Mouse (Mus musculus): ENCODE data around the gene Bnipl.

Gene Bnipl

GRCm38 (mm10) chr3:95277149-95277551 lies 26.2 kb upstream of the Bnipl start:
- no peak for DNase-seq

GRCm38 (mm10) chr3:95276428-95276934 lies 25.5 kb upstream of the Bnipl start:
- DNase-seq, result no peak

- no peak for DNase-seq
These were observed 24.2 kb upstream of the Bnipl start for GRCm38 (mm10) chr3:95275161-95275560.

- DNase-seq, result no peak
These were observed 23.5 kb upstream of the Bnipl start for GRCm38 (mm10) chr3:95274453-95274852.

- DNase-seq, result no peak
These were observed 22.5 kb upstream of the Bnipl start for GRCm38 (mm10) chr3:95273471-95273870.

GRCm38 (mm10) chr3:95270766-95271364 lies 19.9 kb upstream of the Bnipl start:
- DNase-seq, result no peak

- no peak for DNase-seq
These were observed 18.8 kb upstream of the Bnipl start for GRCm38 (mm10) chr3:95269789-95270188.

- DNase-seq, result peak; percentile 30
These were observed 16.9 kb upstream of the Bnipl start for GRCm38 (mm10) chr3:95267855-95268254.

GRCm38 (mm10) chr3:95266052-95266451 lies 15.1 kb upstream of the Bnipl start:
- no peak for DNase-seq

GRCm38 (mm10) chr3:95264724-95265123 lies 13.7 kb upstream of the Bnipl start:
- no peak for DNase-seq

- DNase-seq, result peak; percentile 88
These were observed 12.2 kb upstream of the Bnipl start for GRCm38 (mm10) chr3:95263089-95263739.

- DNase-seq, result no peak
These were observed 11.0 kb upstream of the Bnipl start for GRCm38 (mm10) chr3:95261975-95262374.

GRCm38 (mm10) chr3:95256931-95257330 lies 5.9 kb upstream of the Bnipl start:
- no peak for DNase-seq

GRCm38 (mm10) chr3:95250361-95250760 lies 632 bp downstream of the Bnipl start:
- DNase-seq, result no peak

- DNase-seq, result no peak
These were observed 3.2 kb downstream of the Bnipl start for GRCm38 (mm10) chr3:95247660-95248336.

GRCm38 (mm10) chr3:95246465-95247231 lies 4.3 kb downstream of the Bnipl start:
- DNase-seq, result peak; percentile 69

- DNase-seq, result no peak
These were observed 7.9 kb downstream of the Bnipl start for GRCm38 (mm10) chr3:95243086-95243485.

- DNase-seq, result no peak
These were observed 9.5 kb downstream of the Bnipl start, which contains the start of gene Gm128 for GRCm38 (mm10) chr3:95241498-95241897. Gene Gm128, minus strand, starts transcription at chr3:95241598.

- DNase-seq, result no peak
These were observed 10.1 kb downstream of the Bnipl start for GRCm38 (mm10) chr3:95240900-95241299.

GRCm38 (mm10) chr3:95239971-95240370 lies 11.0 kb downstream of the Bnipl start:
- no peak for DNase-seq

- DNase-seq, result no peak
These were observed 12.0 kb downstream of the Bnipl start for GRCm38 (mm10) chr3:95239022-95239421.

GRCm38 (mm10) chr3:95237541-95238099 lies 13.4 kb downstream of the Bnipl start:
- no peak for DNase-seq

Measured in kidney, postnatal 14 days (tissue).